Mouse (Mus musculus) ES-E14 (cell line): ENCODE measurements at regions not wholly inside any gene's neighbourhood (a gene's known extent, or its start where the extent isn't known, plus 50 kb on each side); places are given as distances from the start of the nearest gene placed in this dataset.
A peak's percentile ranks its signal among the peaks of the same experiment; 100 is the strongest.

Source experiments
- DNase-seq: peaks from one replicate; pipeline ENCODE4 v3.0.0-alpha.2; 2013; ENCODE audit warnings: low read depth, low spot score
- H3K27ac ChIP-seq: 2 replicates; pipeline ENCODE4 v1.5.1; 2012; ENCODE audit warnings: low read depth, mild to moderate bottlenecking, low read length, moderate library complexity, mixed read lengths; ENCODE audit not compliant: poor library complexity, insufficient read depth, severe bottlenecking
- H3K36me3 ChIP-seq: 2 replicates; pipeline ENCODE4 v1.6.1; 2012; ENCODE audit warnings: mild to moderate bottlenecking, low read length, moderate library complexity, mixed read lengths; ENCODE audit not compliant: control insufficient read depth, poor library complexity, insufficient read depth, severe bottlenecking
- H3K4me1 ChIP-seq, 2 experiments: fragments of 150-350 bp in 1 of 2; sonication (generic) in 1 of 2; 2 replicates each; pipeline ENCODE4 v1.6.1; 2012; ENCODE audit warnings: low read length in 2 of 2, mild to moderate bottlenecking in 1 of 2, mixed read lengths in 1 of 2; ENCODE audit not compliant: control insufficient read depth in 2 of 2, insufficient read depth in 2 of 2, poor library complexity in 1 of 2
- H3K4me3 ChIP-seq, 2 experiments: fragments of 150-350 bp in 1 of 2; sonication (generic) in 1 of 2; 2 replicates each; pipeline ENCODE4 v1.5.1; 2012; ENCODE audit warnings: low read length in 2 of 2, low read depth in 1 of 2, mild to moderate bottlenecking in 1 of 2, mixed read lengths in 1 of 2; ENCODE audit not compliant: insufficient read depth in 1 of 2, poor library complexity in 1 of 2, severe bottlenecking in 1 of 2
- H3K9ac ChIP-seq: 2 replicates; pipeline ENCODE4 v1.6.1; 2012; ENCODE audit warnings: low read depth, mild to moderate bottlenecking, low read length, mixed read lengths; ENCODE audit not compliant: poor library complexity, insufficient read depth, severe bottlenecking
- H3K9me3 ChIP-seq: fragments of 150-350 bp; sonication (generic); 2 replicates; pipeline ENCODE4 v1.6.1; 2012; ENCODE audit warnings: low read depth, mild to moderate bottlenecking, low read length; ENCODE audit not compliant: control insufficient read depth, insufficient read depth
- CHD2 ChIP-seq: IDR thresholded peaks from 2 replicates; pipeline ENCODE4 v1.6.1; 2014; ENCODE audit warnings: mild to moderate bottlenecking, low read depth, low read length, inconsistent platforms
- HCFC1 ChIP-seq: IDR thresholded peaks from 2 replicates; pipeline ENCODE4 v1.6.1; 2012; ENCODE audit warnings: low read length, inconsistent platforms, borderline replicate concordance; ENCODE audit not compliant: insufficient read depth
- MAFK ChIP-seq: IDR thresholded peaks from 2 replicates; pipeline ENCODE4 v1.6.1; 2014; ENCODE audit warnings: mild to moderate bottlenecking, low read depth, low read length, inconsistent platforms; ENCODE audit not compliant: insufficient read depth
- ZC3H11A ChIP-seq: IDR thresholded peaks from 2 replicates; pipeline ENCODE4 v1.6.1; 2012; ENCODE audit warnings: low read depth, mild to moderate bottlenecking, inconsistent platforms, low read length, borderline replicate concordance
- ZNF384 ChIP-seq: IDR thresholded peaks from 2 replicates; pipeline ENCODE4 v1.6.1; 2012; ENCODE audit warnings: low read depth, low read length, inconsistent platforms
- in situ Hi-C, 2 experiments: fragments of 600-800 bp; cut with MboI; formaldehyde crosslinking; loops; one replicate each; pipeline ENCODE4 v1.15.1; 2025; ENCODE audit warnings: low sequenced_read_pairs in 2 of 2, inconsistent platforms in 1 of 2; ENCODE audit not compliant: unreplicated experiment in 2 of 2

- Histone ChIP-seq H3K4me3 (no peak overlapping the region), H3K36me3 (no peaks in the 10 kb centered on the region), H3K9me3 (no peaks in the 10 kb centered on the region), H3K4me1 (no peaks in the 10 kb centered on the region), H3K27ac (no peak overlapping the region), H3K9ac (no peak overlapping the region)
- no peak for DNase-seq
- in situ Hi-C loops, result no loop called here
- TF ChIP-seq ZC3H11A, result no peak
Measured at GRCm38 (mm10) chr19:14968283-14968682, 370.4 kb upstream of the Tle4 start.

- Histone ChIP-seq H3K4me3 (no peak overlapping the region), H3K9me3 (no peaks in the 10 kb centered on the region), H3K4me1 (no peaks in the 10 kb centered on the region), H3K27ac (no peak overlapping the region), H3K9ac (no peak overlapping the region), H3K36me3 (no peaks in the 10 kb centered on the region)
- no peak for DNase-seq
- TF ChIP-seq CHD2, result no peak
- TF ChIP-seq ZNF384, result no peak
- TF ChIP-seq MAFK, result no peak
- no peak for TF ChIP-seq HCFC1
- TF ChIP-seq ZC3H11A, result no peak
- in situ Hi-C loops, result no loop called here
Measured at GRCm38 (mm10) chr19:14957727-14958126, 359.9 kb upstream of the Tle4 start.

- Histone ChIP-seq H3K27ac (no peak overlapping the region), H3K9ac (no peak overlapping the region), H3K4me3 (no peak overlapping the region), H3K9me3 (no peaks in the 10 kb centered on the region), H3K36me3 (no peaks in the 10 kb centered on the region), H3K4me1 (no peaks in the 10 kb centered on the region)
- no peak for TF ChIP-seq MAFK
- TF ChIP-seq ZNF384, result no peak
- no peak for TF ChIP-seq CHD2
- 0 out of 2 replicates have a peak, but pooled peaks have one; percentile 1 for TF ChIP-seq ZC3H11A
- DNase-seq, result peak; percentile 3
- in situ Hi-C loops, result no loop called here
Measured at GRCm38 (mm10) chr19:14957154-14957553, 359.3 kb upstream of the Tle4 start.

GRCm38 (mm10) chr19:14956392-14956791 lies 358.5 kb upstream of the Tle4 start:
- Histone ChIP-seq H3K9ac (no peak overlapping the region), H3K36me3 (no peaks in the 10 kb centered on the region), H3K4me3 (no peak overlapping the region), H3K27ac (no peak overlapping the region), H3K9me3 (no peaks in the 10 kb centered on the region), H3K4me1 (no peaks in the 10 kb centered on the region)
- no peak for DNase-seq
- no peak for TF ChIP-seq CHD2
- no peak for TF ChIP-seq ZC3H11A
- no peak for TF ChIP-seq MAFK
- no peak for TF ChIP-seq ZNF384
- no peak for TF ChIP-seq HCFC1
- in situ Hi-C loops, result no loop called here

GRCm38 (mm10) chr19:14955969-14956368 lies 358.1 kb upstream of the Tle4 start:
- DNase-seq, result no peak
- Histone ChIP-seq H3K4me3 (no peak overlapping the region), H3K9me3 (no peaks in the 10 kb centered on the region), H3K4me1 (no peaks in the 10 kb centered on the region), H3K27ac (no peak overlapping the region), H3K36me3 (no peaks in the 10 kb centered on the region), H3K9ac (no peak overlapping the region)
- no peak for TF ChIP-seq MAFK
- no peak for TF ChIP-seq HCFC1
- no peak for TF ChIP-seq CHD2
- no peak for TF ChIP-seq ZC3H11A
- TF ChIP-seq ZNF384, result no peak
- in situ Hi-C loops, result no loop called here
